Mouse (Mus musculus): Measurements from ENCODE around the gene Ifit2. TPM values are rescaled to one million over a fixed set of nuclear protein-coding genes. Genes with fewer than 3 reads are reported as not detected.
A peak's percentile ranks its signal among the peaks of the same experiment; 100 is the strongest.

The Ifit2 gene
- polyA plus RNA-seq, 1 experiment from 2014 or later: 6.6 TPM

GRCm38 (mm10) chr19:34550205-34550533 is 325 bp upstream of the Ifit2 start:
- 25% methylated on average over 4 of the region's 4 CpGs for WGBS
- H3K4me1 ChIP-seq (replicated peaks): peaks cover 20% of the 10 kb centered on the region
- H3K36me3 ChIP-seq: no peaks in the 10 kb centered on the region
- H3K27me3 ChIP-seq (replicated peaks): no peaks in the 10 kb centered on the region
- no peak overlapping the region for H3K27ac ChIP-seq (ENCODE audit: poor library complexity, severe bottlenecking)
- ATAC-seq (ENCODE audit: insufficient number of reproducible peaks, low FRiP score): no peak
- H3K9ac ChIP-seq: no peak overlapping the region
- peak overlapping the region; percentile 66 for H3K4me2 ChIP-seq
- no peaks in the 10 kb centered on the region for H3K9me3 ChIP-seq (replicated peaks)
- peak overlapping the region; percentile 55 for H3K4me3 ChIP-seq

GRCm38 (mm10) chr19:34551981-34552380 is 1.5 kb downstream of the Ifit2 start:
- Histone ChIP-seq H3K9me3 (replicated peaks) (no peaks in the 10 kb centered on the region), H3K4me2 (peak overlapping the region; percentile 49), H3K27me3 (replicated peaks) (no peaks in the 10 kb centered on the region), H3K9ac (no peak overlapping the region), H3K4me1 (replicated peaks) (peaks cover 26% of the 10 kb centered on the region), H3K4me3 (0 out of 2 replicates have a peak overlapping the region, but pooled peaks have one; percentile 6), H3K27ac (ENCODE audit: poor library complexity, severe bottlenecking) (peak overlapping the region; percentile 81), H3K36me3 (no peaks in the 10 kb centered on the region)
- 44% methylated on average over 5 of the region's 5 CpGs for WGBS
- ATAC-seq (ENCODE audit: insufficient number of reproducible peaks, low FRiP score): no peak

- WGBS: 47% methylated on average over 6 of the region's 6 CpGs
- no peak for ATAC-seq (ENCODE audit: insufficient number of reproducible peaks, low FRiP score)
These were observed 2.5 kb downstream of the Ifit2 start for GRCm38 (mm10) chr19:34553021-34553420.

GRCm38 (mm10) chr19:34553522-34553921 is 3.0 kb downstream of the Ifit2 start:
- ATAC-seq (ENCODE audit: insufficient number of reproducible peaks, low FRiP score): no peak
- Histone ChIP-seq H3K27me3 (replicated peaks) (no peaks in the 10 kb centered on the region), H3K36me3 (no peaks in the 10 kb centered on the region), H3K4me2 (peak overlapping the region; percentile 39), H3K9me3 (replicated peaks) (no peaks in the 10 kb centered on the region), H3K9ac (no peak overlapping the region), H3K4me1 (replicated peaks) (peaks cover 26% of the 10 kb centered on the region), H3K27ac (ENCODE audit: poor library complexity, severe bottlenecking) (peak overlapping the region; percentile 67), H3K4me3 (no peak overlapping the region)
- WGBS: 56% methylated on average over 3 of the region's 3 CpGs

More at GRCm38 (mm10) chr19:34553021-34553420, 2.5 kb downstream of the Ifit2 start:
- Histone ChIP-seq H3K27ac (ENCODE audit: poor library complexity, severe bottlenecking) (peak overlapping the region; percentile 67), H3K9ac (no peak overlapping the region), H3K27me3 (replicated peaks) (no peaks in the 10 kb centered on the region), H3K4me2 (peak overlapping the region; percentile 39), H3K4me1 (replicated peaks) (peaks cover 26% of the 10 kb centered on the region), H3K9me3 (replicated peaks) (no peaks in the 10 kb centered on the region), H3K4me3 (no peak overlapping the region; the same call in 1 of the 2 replicates), H3K36me3 (no peaks in the 10 kb centered on the region)

GRCm38 (mm10) chr19:34554061-34554460 is 3.6 kb downstream of the Ifit2 start:
- no peak for ATAC-seq (ENCODE audit: insufficient number of reproducible peaks, low FRiP score)
- H3K4me1 ChIP-seq (replicated peaks): peaks cover 26% of the 10 kb centered on the region
- no peaks in the 10 kb centered on the region for H3K36me3 ChIP-seq
- no peak overlapping the region for H3K4me3 ChIP-seq
- no peak overlapping the region for H3K27ac ChIP-seq (ENCODE audit: poor library complexity, severe bottlenecking)
- H3K9ac ChIP-seq: no peak overlapping the region
- H3K9me3 ChIP-seq (replicated peaks): no peaks in the 10 kb centered on the region
- H3K27me3 ChIP-seq (replicated peaks): no peaks in the 10 kb centered on the region
- no peak overlapping the region for H3K4me2 ChIP-seq

GRCm38 (mm10) chr19:34556621-34557020 is 6.1 kb downstream of the Ifit2 start:
- H3K27ac ChIP-seq (ENCODE audit: poor library complexity, severe bottlenecking): peak overlapping the region; percentile 48
- H3K36me3 ChIP-seq: no peaks in the 10 kb centered on the region
- no peak overlapping the region for H3K9ac ChIP-seq
- H3K4me1 ChIP-seq (replicated peaks): peaks cover 30% of the 10 kb centered on the region
- 59% methylated on average over 3 of the region's 3 CpGs for WGBS
- no peaks in the 10 kb centered on the region for H3K9me3 ChIP-seq (replicated peaks)
- H3K4me2 ChIP-seq: no peak overlapping the region; the same call in 1 of the 2 replicates
- ATAC-seq (ENCODE audit: insufficient number of reproducible peaks, low FRiP score): no peak
- no peaks in the 10 kb centered on the region for H3K27me3 ChIP-seq (replicated peaks)
- no peak overlapping the region for H3K4me3 ChIP-seq

GRCm38 (mm10) chr19:34562556-34562955 is 12.1 kb downstream of the Ifit2 start:
- H3K4me1 ChIP-seq (replicated peaks): peaks cover 5% of the 10 kb centered on the region; the same call in 1 of the 2 replicates
- no peak overlapping the region for H3K4me2 ChIP-seq
- no peak overlapping the region for H3K27ac ChIP-seq (ENCODE audit: poor library complexity, severe bottlenecking)
- no peaks in the 10 kb centered on the region for H3K9me3 ChIP-seq (replicated peaks)
- H3K36me3 ChIP-seq: no peaks in the 10 kb centered on the region
- no peak overlapping the region for H3K9ac ChIP-seq
- H3K4me3 ChIP-seq: no peak overlapping the region
- no peaks in the 10 kb centered on the region for H3K27me3 ChIP-seq (replicated peaks)
- no peak for ATAC-seq (ENCODE audit: insufficient number of reproducible peaks, low FRiP score)

- no peak overlapping the region for H3K27ac ChIP-seq (ENCODE audit: poor library complexity, severe bottlenecking)
- H3K4me2 ChIP-seq: no peak overlapping the region
- no peak overlapping the region for H3K4me3 ChIP-seq
- H3K36me3 ChIP-seq: no peaks in the 10 kb centered on the region
- WGBS: 85% methylated on average over 1 of the region's 1 CpGs
- H3K9ac ChIP-seq: no peak overlapping the region
- no peaks in the 10 kb centered on the region for H3K27me3 ChIP-seq (replicated peaks)
- no peak for ATAC-seq (ENCODE audit: insufficient number of reproducible peaks, low FRiP score)
- H3K9me3 ChIP-seq (replicated peaks): no peaks in the 10 kb centered on the region
- H3K4me1 ChIP-seq (replicated peaks): peaks cover 10% of the 10 kb centered on the region
These were observed 15.8 kb downstream of the Ifit2 start for GRCm38 (mm10) chr19:34566178-34566784.

- Histone ChIP-seq H3K27me3 (replicated peaks) (no peaks in the 10 kb centered on the region), H3K9me3 (replicated peaks) (no peaks in the 10 kb centered on the region), H3K36me3 (peaks cover 9% of the 10 kb centered on the region; the same call in 1 of the 2 replicates), H3K4me1 (replicated peaks) (peaks cover 10% of the 10 kb centered on the region), H3K4me2 (no peak overlapping the region), H3K4me3 (no peak overlapping the region), H3K27ac (ENCODE audit: poor library complexity, severe bottlenecking) (no peak overlapping the region), H3K9ac (no peak overlapping the region)
- 68% methylated on average over 7 of the region's 7 CpGs for WGBS
- ATAC-seq (ENCODE audit: insufficient number of reproducible peaks, low FRiP score): no peak
These were observed 18.7 kb downstream of the Ifit2 start for GRCm38 (mm10) chr19:34568988-34569895.

GRCm38 (mm10) chr19:34569896-34570476 is 19.5 kb downstream of the Ifit2 start:
- 61% methylated on average over 4 of the region's 4 CpGs for WGBS
- H3K4me1 ChIP-seq (replicated peaks): peaks cover 10% of the 10 kb centered on the region
- H3K9me3 ChIP-seq (replicated peaks): no peaks in the 10 kb centered on the region
- peaks cover 9% of the 10 kb centered on the region; the same call in 1 of the 2 replicates for H3K36me3 ChIP-seq
- H3K9ac ChIP-seq: no peak overlapping the region
- no peak for ATAC-seq (ENCODE audit: insufficient number of reproducible peaks, low FRiP score)
- H3K4me3 ChIP-seq: no peak overlapping the region
- H3K4me2 ChIP-seq: no peak overlapping the region
- no peak overlapping the region for H3K27ac ChIP-seq (ENCODE audit: poor library complexity, severe bottlenecking)
- H3K27me3 ChIP-seq (replicated peaks): no peaks in the 10 kb centered on the region

- H3K36me3 ChIP-seq: peaks cover 9% of the 10 kb centered on the region; the same call in 1 of the 2 replicates
- no peaks in the 10 kb centered on the region for H3K27me3 ChIP-seq (replicated peaks)
- H3K4me2 ChIP-seq: no peak overlapping the region
- no peak for ATAC-seq (ENCODE audit: insufficient number of reproducible peaks, low FRiP score)
- H3K9ac ChIP-seq: no peak overlapping the region
- 93% methylated on average over 1 of the region's 1 CpGs for WGBS
- H3K9me3 ChIP-seq (replicated peaks): no peaks in the 10 kb centered on the region
- H3K4me1 ChIP-seq (replicated peaks): peaks cover 10% of the 10 kb centered on the region
- H3K4me3 ChIP-seq: no peak overlapping the region
- H3K27ac ChIP-seq (ENCODE audit: poor library complexity, severe bottlenecking): no peak overlapping the region
These were observed 20.6 kb downstream of the Ifit2 start for GRCm38 (mm10) chr19:34571080-34571479.
